Comparison of ENCODE assay signal across 35 mouse cellular contexts in the genomic region with DNA sequence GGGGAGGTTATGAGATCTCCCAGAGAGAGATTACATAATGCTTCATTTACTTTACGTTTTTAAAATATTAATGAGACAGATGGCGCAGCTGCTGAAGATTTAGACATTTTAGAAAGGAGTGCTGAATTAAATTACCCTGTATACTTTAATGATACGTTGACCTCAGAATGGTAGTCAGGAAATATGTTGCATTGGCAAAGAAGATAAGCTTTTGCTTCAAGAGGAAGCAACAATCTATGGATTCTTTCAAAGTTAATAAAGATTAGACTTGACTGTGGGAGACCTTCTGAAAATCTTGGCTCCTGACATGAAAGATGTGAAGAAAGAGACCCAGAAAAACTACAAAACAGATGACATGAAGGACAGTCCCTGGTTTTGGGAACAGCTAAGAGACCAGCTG. TPM values are rescaled to one million over a fixed set of nuclear protein-coding genes. Genes with fewer than 3 reads are reported as not detected.
"Had no signal": no experiment of that assay in that cellular context is flagged by ENCODE, and none has a peak within 500 bp of the region (broad histone marks: within the 10 kb centered on the region; RNA-seq: fewer than 3 reads in every experiment).

No protein-coding gene starts in this region.

- H3K9ac ChIP-seq: embryonic facial prominence, embryonic 12.5 days; embryonic facial prominence, embryonic 13.5 days; embryonic facial prominence, embryonic 15.5 days; forebrain, embryonic 12.5 days; forebrain, embryonic 15.5 days; forebrain, postnatal 0 days had no signal

- H3K4me1 ChIP-seq: embryonic facial prominence, embryonic 10.5 days; embryonic facial prominence, embryonic 12.5 days; embryonic facial prominence, embryonic 13.5 days; embryonic facial prominence, embryonic 15.5 days; forebrain, embryonic 10.5 days; forebrain, embryonic 12.5 days; forebrain, embryonic 15.5 days had no signal

- DNase-seq: cerebellum, adult 8-10 months; cerebellum, adult 9-10 months; cerebellum, adult 9-11 months; cerebellum, postnatal 10 days; cerebellum, postnatal 14 days; cerebellum, postnatal 25 days; cerebellum, postnatal 36 days; embryo, embryonic 11 days; forebrain, postnatal 0 days; gastrocnemius, adult 2 months; gastrocnemius, postnatal 10 days; gastrocnemius, postnatal 14 days; gastrocnemius, postnatal 25 days; gastrocnemius, postnatal 36 days; heart, adult 18-20 months; heart, adult 2 months had no signal

- H3K9me3 ChIP-seq: embryonic facial prominence, embryonic 10.5 days; embryonic facial prominence, embryonic 12.5 days; embryonic facial prominence, embryonic 13.5 days; embryonic facial prominence, embryonic 15.5 days; forebrain, embryonic 10.5 days; forebrain, embryonic 12.5 days; forebrain, embryonic 15.5 days had no signal

- H3K27ac ChIP-seq: embryonic facial prominence, embryonic 10.5 days; embryonic facial prominence, embryonic 12.5 days; embryonic facial prominence, embryonic 13.5 days; embryonic facial prominence, embryonic 15.5 days; forebrain, embryonic 10.5 days; forebrain, embryonic 12.5 days; forebrain, embryonic 15.5 days; gastrocnemius, adult 2 months; heart, adult 2 months had no signal

- H3K4me2 ChIP-seq: embryonic facial prominence, embryonic 12.5 days; embryonic facial prominence, embryonic 13.5 days; embryonic facial prominence, embryonic 15.5 days; forebrain, embryonic 12.5 days; forebrain, embryonic 15.5 days had no signal

- H3K27me3 ChIP-seq: embryonic facial prominence, embryonic 12.5 days; embryonic facial prominence, embryonic 13.5 days; embryonic facial prominence, embryonic 15.5 days; forebrain, embryonic 15.5 days had no signal

- H3K4me3 ChIP-seq: embryonic facial prominence, embryonic 10.5 days; embryonic facial prominence, embryonic 12.5 days; embryonic facial prominence, embryonic 13.5 days; embryonic facial prominence, embryonic 15.5 days; erythroblast, embryonic 14.5 days; forebrain, embryonic 10.5 days; forebrain, embryonic 12.5 days; forebrain, embryonic 15.5 days; gastrocnemius, adult 2 months; heart, adult 2 months had no signal

- H3K36me3 ChIP-seq: embryonic facial prominence, embryonic 10.5 days; embryonic facial prominence, embryonic 12.5 days; embryonic facial prominence, embryonic 13.5 days; embryonic facial prominence, embryonic 15.5 days; forebrain, embryonic 10.5 days; forebrain, embryonic 12.5 days; forebrain, embryonic 15.5 days had no signal

- ATAC-seq: forebrain, embryonic 14.5 days; forebrain, embryonic 15.5 days; forebrain, embryonic 16.5 days; forebrain, postnatal 0 days had no signal

RNA-seq across cellular contexts. Expression of a gene that starts 21.8 kb away (rescaled TPM):
- total RNA-seq: common myeloid progenitor, adult 5-6 weeks; forebrain, postnatal 0 days; gastrocnemius, adult 18-20 months; gastrocnemius, adult 2 months; gastrocnemius, adult 8-10 months; gastrocnemius, postnatal 10 days; gastrocnemius, postnatal 14 days; gastrocnemius, postnatal 25 days; gastrocnemius, postnatal 36 days; gastrocnemius, postnatal 4 days; granulocyte monocyte progenitor cell, adult 5-6 weeks had no signal
- polyA plus RNA-seq: cortical plate, adult 2 months; embryonic facial prominence, embryonic 10.5 days; embryonic facial prominence, embryonic 11.5 days; embryonic facial prominence, embryonic 12.5 days; embryonic facial prominence, embryonic 13.5 days; embryonic facial prominence, embryonic 14.5 days; embryonic facial prominence, embryonic 15.5 days; erythroblast, embryonic 14.5 days; forebrain, embryonic 10.5 days; forebrain, embryonic 11.5 days; forebrain, embryonic 12.5 days; forebrain, embryonic 14.5 days; forebrain, embryonic 15.5 days; forebrain, postnatal 0 days; heart, adult 2 months had no signal

RNA-seq across cellular contexts. Expression of a gene that starts 54.2 kb away (rescaled TPM):
- total RNA-seq: common myeloid progenitor, adult 5-6 weeks; forebrain, postnatal 0 days; granulocyte monocyte progenitor cell, adult 5-6 weeks had no signal
- polyA plus RNA-seq: embryonic facial prominence, embryonic 10.5 days; embryonic facial prominence, embryonic 11.5 days; embryonic facial prominence, embryonic 12.5 days; embryonic facial prominence, embryonic 15.5 days; erythroblast, embryonic 14.5 days; forebrain, embryonic 10.5 days; forebrain, embryonic 11.5 days; forebrain, embryonic 12.5 days; forebrain, embryonic 14.5 days; forebrain, postnatal 0 days had no signal
